Mouse (Mus musculus) heart, postnatal 0 days (tissue): ENCODE measurements around the gene Plcb1.

Experiments used
- CTCF ChIP-seq: IDR thresholded peaks from 2 replicates; pipeline ENCODE4 v1.5.1; 2016; ENCODE audit warnings: antibody characterized with exemption, control low read depth, low read depth
- EP300 ChIP-seq: IDR thresholded peaks from 2 replicates; pipeline ENCODE4 v1.6.1; 2016; ENCODE audit warnings: antibody characterized with exemption, low read depth

DNA sequence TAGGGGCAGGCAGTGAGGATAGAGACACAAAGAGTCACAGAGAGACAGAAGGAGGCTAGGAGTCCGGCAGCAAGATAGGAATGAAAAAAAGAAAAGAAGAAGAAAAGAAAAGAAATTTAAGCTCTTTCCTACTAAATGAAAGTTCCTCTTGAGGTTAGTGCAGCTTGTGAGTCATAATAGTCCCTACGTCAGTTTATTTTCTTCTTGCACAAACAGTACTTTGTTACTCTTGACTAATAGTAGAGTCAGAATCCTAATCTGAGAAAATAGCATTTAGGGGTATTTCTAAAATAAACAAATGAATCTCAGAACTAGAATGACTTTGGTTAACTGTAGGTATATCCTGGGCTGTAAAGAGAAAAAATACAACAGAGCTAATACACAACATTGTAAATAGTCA lies 21.4 kb upstream of the Plcb1 start:
- TF ChIP-seq CTCF: no peak
- no peak for TF ChIP-seq EP300
